Mouse (Mus musculus) layer of hippocampus, postnatal 10 days (tissue): Measurements from ENCODE around the gene Gcsh. TPM values are rescaled to one million over a fixed set of nuclear protein-coding genes. Genes with fewer than 3 reads are reported as not detected.

Experiments used
- total RNA-seq, 2 experiments: library from RNA; stranded (reverse); gene quantifications; 2 replicates each; pipeline ENCODE4 v1.2.3; 2021

Gcsh gene
- total RNA-seq, 2 experiments from 2014 or later = 55.4 to 56.1 TPM

Other genes starting within 250 kb of the Gcsh start
- gene Cmc2, start 72.1 kb downstream of the Gcsh start, total RNA-seq = 10 to 100 TPM; 11.8 to 12.5 TPM
- gene Cenpn, start 71.8 kb downstream of the Gcsh start, total RNA-seq = 1 to 10 TPM; 2.3 to 2.6 TPM
- 10 to 100 TPM; 31.3 to 32.6 TPM for gene Atmin, start 50.1 kb downstream of the Gcsh start, total RNA-seq
- gene 1700030J22Rik, start 14.6 kb downstream of the Gcsh start, total RNA-seq = 10 to 100 TPM; 10.2 TPM
- gene Pkd1l2, start 88.9 kb upstream of the Gcsh start, total RNA-seq = under 1 TPM; 0.05 to 0.07 TPM
- under 1 TPM in 1 of 2 experiments, not detected in 1; 0.21 TPM for gene Bco1, start 102.3 kb upstream of the Gcsh start, total RNA-seq
- gene Gan, start 164.6 kb upstream of the Gcsh start, total RNA-seq = 10 to 100 TPM; 22.6 to 24.7 TPM